Mouse (Mus musculus): ENCODE data around the gene Ccdc14. TPM values are rescaled to one million over a fixed set of nuclear protein-coding genes. Genes with fewer than 3 reads are reported as not detected.

Ccdc14 gene
- polyA plus RNA-seq, 1 experiment = 1.1 TPM

- Histone ChIP-seq H3K27ac (ENCODE audit: insufficient read depth, low read length) (no peak overlapping the region), H3K36me3 (ENCODE audit: control insufficient read depth, insufficient read depth, low read length) (no peaks in the 10 kb centered on the region), H3K4me3 (ENCODE audit: extremely low read depth, insufficient read depth, insufficient read length) (no peak overlapping the region), H3K27me3 (ENCODE audit: control insufficient read depth, insufficient read depth, low read length) (no peaks in the 10 kb centered on the region), H3K4me1 (ENCODE audit: control insufficient read depth, insufficient read depth, insufficient read length) (peaks cover 2% of the 10 kb centered on the region; the same call in 1 of the 2 replicates)
- no peak for DNase-seq (ENCODE audit: low read depth in 1 of 2, low spot score in 2 of 2)
- no peak for TF ChIP-seq CTCF (IDR thresholded peaks at IDR 0.05; ENCODE audit: extremely low read depth, insufficient read depth, insufficient read length, insufficient replicate concordance)
- TF ChIP-seq POLR2A (IDR thresholded peaks at IDR 0.05; ENCODE audit: low read depth, low read length) = no peak
- 55% methylated on average over 11 of the region's 11 CpGs for WGBS
These were observed 32.0 kb upstream of the Ccdc14 start for GRCm38 (mm10) chr16:34658388-34658787.

- H3K4me3 ChIP-seq (ENCODE audit: extremely low read depth, insufficient read depth, insufficient read length) = no peak overlapping the region
- no peak overlapping the region for H3K27ac ChIP-seq (ENCODE audit: insufficient read depth, low read length)
- no peaks in the 10 kb centered on the region for H3K4me1 ChIP-seq (ENCODE audit: control insufficient read depth, insufficient read depth, insufficient read length)
- 82% methylated on average over 3 of the region's 3 CpGs for WGBS
- no peak for DNase-seq (ENCODE audit: low read depth in 1 of 2, low spot score in 2 of 2)
- no peaks in the 10 kb centered on the region for H3K27me3 ChIP-seq (ENCODE audit: control insufficient read depth, insufficient read depth, low read length)
- no peaks in the 10 kb centered on the region for H3K36me3 ChIP-seq (ENCODE audit: control insufficient read depth, insufficient read depth, low read length)
- TF ChIP-seq CTCF (IDR thresholded peaks at IDR 0.05; ENCODE audit: extremely low read depth, insufficient read depth, insufficient read length, insufficient replicate concordance) = no peak
- no peak for TF ChIP-seq POLR2A (IDR thresholded peaks at IDR 0.05; ENCODE audit: low read depth, low read length)
These were observed 25.9 kb upstream of the Ccdc14 start for GRCm38 (mm10) chr16:34664553-34664952.

- 5% methylated on average over 20 of the region's 20 CpGs for WGBS
- Histone ChIP-seq H3K4me3 (ENCODE audit: extremely low read depth, insufficient read depth, insufficient read length) (no peak overlapping the region), H3K4me1 (ENCODE audit: control insufficient read depth, insufficient read depth, insufficient read length) (no peaks in the 10 kb centered on the region), H3K36me3 (ENCODE audit: control insufficient read depth, insufficient read depth, low read length) (no peaks in the 10 kb centered on the region), H3K27me3 (ENCODE audit: control insufficient read depth, insufficient read depth, low read length) (no peaks in the 10 kb centered on the region), H3K27ac (ENCODE audit: insufficient read depth, low read length) (no peak overlapping the region)
- DNase-seq (ENCODE audit: low read depth in 1 of 2, low spot score in 2 of 2) = peak; percentile 27 to 44
- TF ChIP-seq CTCF (IDR thresholded peaks at IDR 0.05; ENCODE audit: extremely low read depth, insufficient read depth, insufficient read length, insufficient replicate concordance) = peak; percentile 97
- no peak for TF ChIP-seq POLR2A (IDR thresholded peaks at IDR 0.05; ENCODE audit: low read depth, low read length)
These were observed 23.2 kb upstream of the Ccdc14 start for GRCm38 (mm10) chr16:34667031-34667726.

GRCm38 (mm10) chr16:34668341-34668740 is 22.1 kb upstream of the Ccdc14 start:
- H3K4me3 ChIP-seq (ENCODE audit: extremely low read depth, insufficient read depth, insufficient read length) = no peak overlapping the region
- no peaks in the 10 kb centered on the region for H3K36me3 ChIP-seq (ENCODE audit: control insufficient read depth, insufficient read depth, low read length)
- H3K4me1 ChIP-seq (ENCODE audit: control insufficient read depth, insufficient read depth, insufficient read length) = no peaks in the 10 kb centered on the region
- no peak for DNase-seq (ENCODE audit: low read depth in 1 of 2, low spot score in 2 of 2)
- 85% methylated on average over 9 of the region's 9 CpGs for WGBS
- no peaks in the 10 kb centered on the region for H3K27me3 ChIP-seq (ENCODE audit: control insufficient read depth, insufficient read depth, low read length)
- TF ChIP-seq CTCF (IDR thresholded peaks at IDR 0.05; ENCODE audit: extremely low read depth, insufficient read depth, insufficient read length, insufficient replicate concordance) (no peak), POLR2A (IDR thresholded peaks at IDR 0.05; ENCODE audit: low read depth, low read length) (no peak)
- no peak overlapping the region for H3K27ac ChIP-seq (ENCODE audit: insufficient read depth, low read length)

GRCm38 (mm10) chr16:34671966-34672365 is 18.4 kb upstream of the Ccdc14 start:
- 93% methylated on average over 7 of the region's 7 CpGs for WGBS
- Histone ChIP-seq H3K4me3 (ENCODE audit: extremely low read depth, insufficient read depth, insufficient read length) (no peak overlapping the region), H3K36me3 (ENCODE audit: control insufficient read depth, insufficient read depth, low read length) (no peaks in the 10 kb centered on the region), H3K27me3 (ENCODE audit: control insufficient read depth, insufficient read depth, low read length) (no peaks in the 10 kb centered on the region), H3K4me1 (ENCODE audit: control insufficient read depth, insufficient read depth, insufficient read length) (no peaks in the 10 kb centered on the region), H3K27ac (ENCODE audit: insufficient read depth, low read length) (no peak overlapping the region)
- no peak for DNase-seq (ENCODE audit: low read depth in 1 of 2, low spot score in 2 of 2)
- TF ChIP-seq CTCF (IDR thresholded peaks at IDR 0.05; ENCODE audit: extremely low read depth, insufficient read depth, insufficient read length, insufficient replicate concordance) = no peak
- no peak for TF ChIP-seq POLR2A (IDR thresholded peaks at IDR 0.05; ENCODE audit: low read depth, low read length)

GRCm38 (mm10) chr16:34672822-34673221 is 17.6 kb upstream of the Ccdc14 start:
- no peak for TF ChIP-seq POLR2A (IDR thresholded peaks at IDR 0.05; ENCODE audit: low read depth, low read length)
- TF ChIP-seq CTCF (IDR thresholded peaks at IDR 0.05; ENCODE audit: extremely low read depth, insufficient read depth, insufficient read length, insufficient replicate concordance) = no peak
- WGBS = 36% methylated on average over 3 of the region's 3 CpGs
- Histone ChIP-seq H3K27me3 (ENCODE audit: control insufficient read depth, insufficient read depth, low read length) (no peaks in the 10 kb centered on the region), H3K4me1 (ENCODE audit: control insufficient read depth, insufficient read depth, insufficient read length) (no peaks in the 10 kb centered on the region), H3K36me3 (ENCODE audit: control insufficient read depth, insufficient read depth, low read length) (no peaks in the 10 kb centered on the region), H3K4me3 (ENCODE audit: extremely low read depth, insufficient read depth, insufficient read length) (no peak overlapping the region), H3K27ac (ENCODE audit: insufficient read depth, low read length) (no peak overlapping the region)
- no peak for DNase-seq (ENCODE audit: low read depth in 1 of 2, low spot score in 2 of 2)

GRCm38 (mm10) chr16:34674365-34674764 is 16.1 kb upstream of the Ccdc14 start:
- Histone ChIP-seq H3K4me3 (ENCODE audit: extremely low read depth, insufficient read depth, insufficient read length) (no peak overlapping the region), H3K36me3 (ENCODE audit: control insufficient read depth, insufficient read depth, low read length) (no peaks in the 10 kb centered on the region), H3K27ac (ENCODE audit: insufficient read depth, low read length) (no peak overlapping the region), H3K4me1 (ENCODE audit: control insufficient read depth, insufficient read depth, insufficient read length) (no peaks in the 10 kb centered on the region), H3K27me3 (ENCODE audit: control insufficient read depth, insufficient read depth, low read length) (no peaks in the 10 kb centered on the region)
- no peak for TF ChIP-seq POLR2A (IDR thresholded peaks at IDR 0.05; ENCODE audit: low read depth, low read length)
- no peak for TF ChIP-seq CTCF (IDR thresholded peaks at IDR 0.05; ENCODE audit: extremely low read depth, insufficient read depth, insufficient read length, insufficient replicate concordance)
- DNase-seq (ENCODE audit: low read depth in 1 of 2, low spot score in 2 of 2) = no peak
- WGBS = 94% methylated on average over 6 of the region's 6 CpGs

Measured in spleen, adult 2 months (tissue).